Mouse (Mus musculus) lung, adult 2 months (tissue): Measurements from ENCODE around the gene Pax4.

Experiments
- CTCF ChIP-seq: fragments of 200-500 bp; IDR thresholded peaks from 2 replicates; pipeline ENCODE4 v1.5.1; 2011; ENCODE audit warnings: mild to moderate bottlenecking, low read length, control low read depth; ENCODE audit not compliant: insufficient read depth
- POLR2A ChIP-seq: fragments of 200-500 bp; IDR thresholded peaks from 2 replicates; pipeline ENCODE4 v1.6.1; 2011; ENCODE audit warnings: low read depth, mild to moderate bottlenecking, control low read depth, low read length, borderline replicate concordance; ENCODE audit errors: extremely low read depth

DNA sequence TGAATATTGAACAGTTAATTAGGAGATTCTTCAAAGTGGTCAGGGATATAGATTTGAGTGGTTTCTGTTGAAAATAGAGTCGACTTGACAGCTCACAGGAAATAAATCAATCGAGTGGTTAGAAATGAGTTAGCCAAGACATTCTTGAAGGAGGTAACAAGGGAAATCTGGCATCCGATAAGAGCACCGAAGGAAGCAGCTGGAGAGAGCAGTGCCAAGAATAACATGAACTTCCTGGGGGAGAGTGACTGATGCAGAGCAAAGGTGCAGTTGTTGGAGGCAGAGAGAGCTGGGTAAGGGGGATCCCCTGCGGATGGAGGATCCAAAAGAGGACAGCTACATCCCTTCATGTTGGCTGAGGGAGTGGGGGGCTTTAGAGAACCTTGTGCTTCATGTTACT, 48.7 kb upstream of the Pax4 start:
- TF ChIP-seq CTCF (no peak), POLR2A (no peak)
